Mouse (Mus musculus) layer of hippocampus, postnatal 14 days (tissue): Measurements from ENCODE around the gene Ear10. TPM values are rescaled to one million over a fixed set of nuclear protein-coding genes. Genes with fewer than 3 reads are reported as not detected.
"Not testable (repeated sequence)": the region's sequence is repeated elsewhere in the genome, so short reads cannot be mapped to it uniquely, and the experiment has no call there.

Source experiments
- DNase-seq, 2 experiments: peaks; one replicate each; pipeline ENCODE4 v3.0.0; 2021 to 2022; ENCODE audit warnings: low spot score in 2 of 2, mixed read lengths in 1 of 2
- long read RNA-seq, 2 experiments: library from polyadenylated mRNA; stranded (forward); transcript quantifications; one replicate each; pipeline ENCODE4 v2.0.0; 2021
- total RNA-seq, 2 experiments: library from RNA; stranded (reverse); gene quantifications; 2 replicates each; pipeline ENCODE4 v1.2.3; 2021

Gene Ear10
- not detected for total RNA-seq
- long read RNA-seq, experiment 1, result 0 reads
- long read RNA-seq, experiment 2, result 0 reads

- not testable (repeated sequence) for DNase-seq
These were observed at the start of gene Ear10 for GRCm38 (mm10) chr14:43923459-43923858. TSS of gene Ear10 (minus strand) at chr14:43923559.

DNA sequence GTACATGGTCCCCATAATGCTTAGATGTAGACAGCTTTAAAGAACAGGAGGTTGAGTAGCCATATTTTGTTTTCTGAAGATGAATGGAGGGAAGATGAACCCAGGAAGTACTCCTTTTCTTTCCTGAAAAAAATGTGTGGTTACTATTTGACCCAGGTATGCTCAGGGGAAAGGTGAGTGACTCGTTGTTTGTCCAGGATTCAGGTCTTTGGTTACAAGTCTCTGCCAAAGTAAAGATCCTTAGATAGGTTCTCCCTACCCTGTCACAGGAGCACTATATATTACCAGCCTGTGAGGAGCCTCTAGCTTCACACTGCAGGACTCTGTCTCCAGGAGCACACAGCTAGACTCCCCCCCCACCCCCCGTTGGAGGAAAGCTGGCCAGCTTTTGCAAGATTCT, 33.4 kb upstream of the Ear10 start, which contains the start of gene Ang5:
Gene Ang5, plus strand, starts transcription at position 301 of the 400 bp plus-strand sequence.
- not testable (repeated sequence) for DNase-seq

GRCm38 (mm10) chr14:43955074-43955473, 31.7 kb upstream of the Ear10 start:
- not testable (repeated sequence) for DNase-seq

DNA sequence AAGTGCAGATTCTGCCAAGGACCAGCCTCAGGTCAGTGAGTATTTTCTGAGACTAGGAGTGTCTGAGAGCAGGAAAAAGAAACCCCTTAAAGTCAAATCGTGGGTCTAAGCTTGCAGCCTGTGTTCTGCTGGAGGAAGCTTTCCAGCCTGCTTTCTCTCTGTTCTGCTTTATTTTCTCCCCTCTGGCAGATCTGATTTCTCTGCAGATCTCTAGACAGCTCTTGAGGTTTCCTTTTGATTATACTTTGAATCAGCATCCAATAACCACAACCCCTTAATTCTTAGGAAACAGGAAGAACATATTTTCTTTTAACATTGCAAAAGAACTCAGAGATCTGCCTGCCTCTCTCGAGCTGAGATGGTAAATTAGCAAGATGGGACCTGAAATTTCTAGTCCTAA, 30.0 kb upstream of the Ear10 start:
- not testable (repeated sequence) for DNase-seq

- DNase-seq, result not testable (repeated sequence)
These were observed 10.0 kb upstream of the Ear10 start for GRCm38 (mm10) chr14:43933399-43933798.

GRCm38 (mm10) chr14:43932991-43933390, 9.6 kb upstream of the Ear10 start:
- peak; percentile 8 to 13 for DNase-seq

DNA sequence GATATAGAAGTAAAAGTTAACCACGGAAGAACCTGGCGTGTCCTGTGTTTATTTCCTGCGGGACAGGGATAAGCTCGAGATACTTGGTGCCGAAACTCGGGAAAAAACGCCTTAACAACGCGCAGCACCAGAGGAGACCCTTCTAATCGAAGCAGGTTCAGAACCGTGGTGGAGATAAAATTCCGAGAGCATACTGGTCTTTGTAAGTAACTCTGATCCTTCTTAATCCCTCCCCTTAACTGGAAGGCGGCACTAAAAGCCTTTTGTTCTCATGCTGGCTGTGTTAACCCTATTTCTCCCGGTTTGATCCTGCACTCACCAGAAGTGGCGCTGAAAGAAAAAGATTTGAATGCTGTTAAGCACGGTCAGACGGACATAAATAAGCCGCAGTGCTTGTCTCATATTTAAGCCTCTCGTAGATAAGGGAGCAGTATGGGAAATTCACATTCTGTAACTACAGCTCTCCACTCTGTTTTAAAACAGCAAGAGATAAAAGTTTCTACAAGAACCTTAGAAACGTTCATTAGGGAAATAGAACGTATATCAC, 2.1 kb upstream of the Ear10 start:
- DNase-seq, result not testable (repeated sequence)

DNA sequence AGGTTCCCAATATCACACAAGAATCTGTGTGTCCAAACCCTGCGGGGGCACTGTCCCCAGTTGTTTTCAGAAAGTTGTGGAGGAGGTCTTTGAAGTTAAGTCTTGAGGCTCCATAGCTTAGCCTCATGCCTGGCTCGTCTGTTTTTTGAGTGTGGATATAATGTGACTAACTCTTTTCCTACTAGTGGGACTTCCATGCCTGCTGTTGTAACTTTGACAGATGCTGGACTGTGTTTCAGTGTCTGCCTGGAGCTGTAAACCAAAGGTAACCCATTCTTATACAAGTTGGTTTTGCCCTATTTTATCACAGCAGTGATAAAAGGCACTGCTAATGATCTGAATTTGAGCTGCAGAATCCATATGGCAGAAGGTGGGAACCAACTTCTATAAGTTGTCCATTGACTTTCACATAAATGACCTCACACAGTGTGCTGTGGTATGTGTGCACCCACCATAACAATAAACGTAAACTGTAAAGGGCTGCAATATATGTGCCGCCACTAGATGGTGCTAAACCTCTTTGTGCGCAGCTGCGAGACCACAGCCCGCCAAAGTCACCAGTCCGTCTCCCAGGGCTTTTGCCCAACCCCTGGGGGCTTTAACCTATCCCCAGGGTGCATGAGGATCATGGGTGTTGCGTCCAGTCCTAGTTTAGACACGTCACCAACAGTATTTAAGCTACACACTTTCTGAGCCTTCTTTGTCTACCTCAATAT, 1.5 kb upstream of the Ear10 start, which contains the start of gene Gm8113:
Gene Gm8113, plus strand, starts transcription at position 703 of the 716 bp plus-strand sequence.
- peak; percentile 37 to 43 for DNase-seq

GRCm38 (mm10) chr14:43918214-43918613, 5.1 kb downstream of the Ear10 start:
- not testable (repeated sequence) for DNase-seq

GRCm38 (mm10) chr14:43898577-43898976, 24.8 kb downstream of the Ear10 start:
- DNase-seq, result not testable (repeated sequence)

DNA sequence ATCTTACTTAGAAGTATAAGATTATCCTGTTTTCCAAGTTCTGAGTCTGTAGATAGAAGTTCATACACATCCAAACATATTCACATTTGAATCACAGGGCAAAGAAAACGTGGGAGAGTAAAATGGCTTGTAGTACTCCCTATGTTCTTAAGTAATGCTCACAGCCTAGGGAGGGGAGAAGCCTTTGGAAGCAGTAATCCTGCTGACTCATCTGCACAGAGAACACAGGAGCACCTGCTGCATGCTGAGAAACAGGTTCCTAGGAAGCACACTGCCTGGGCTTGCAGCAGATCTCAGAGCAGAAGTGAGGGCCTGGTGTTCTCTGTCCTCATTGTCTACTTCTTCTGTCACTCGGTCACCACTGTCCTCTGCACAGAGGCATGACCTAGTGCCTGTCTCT, 28.0 kb downstream of the Ear10 start:
- not testable (repeated sequence) for DNase-seq

GRCm38 (mm10) chr14:43891288-43891687, 32.1 kb downstream of the Ear10 start:
- not testable (repeated sequence) for DNase-seq

- not testable (repeated sequence) for DNase-seq
These were observed 37.1 kb downstream of the Ear10 start for GRCm38 (mm10) chr14:43886235-43886634.

DNA sequence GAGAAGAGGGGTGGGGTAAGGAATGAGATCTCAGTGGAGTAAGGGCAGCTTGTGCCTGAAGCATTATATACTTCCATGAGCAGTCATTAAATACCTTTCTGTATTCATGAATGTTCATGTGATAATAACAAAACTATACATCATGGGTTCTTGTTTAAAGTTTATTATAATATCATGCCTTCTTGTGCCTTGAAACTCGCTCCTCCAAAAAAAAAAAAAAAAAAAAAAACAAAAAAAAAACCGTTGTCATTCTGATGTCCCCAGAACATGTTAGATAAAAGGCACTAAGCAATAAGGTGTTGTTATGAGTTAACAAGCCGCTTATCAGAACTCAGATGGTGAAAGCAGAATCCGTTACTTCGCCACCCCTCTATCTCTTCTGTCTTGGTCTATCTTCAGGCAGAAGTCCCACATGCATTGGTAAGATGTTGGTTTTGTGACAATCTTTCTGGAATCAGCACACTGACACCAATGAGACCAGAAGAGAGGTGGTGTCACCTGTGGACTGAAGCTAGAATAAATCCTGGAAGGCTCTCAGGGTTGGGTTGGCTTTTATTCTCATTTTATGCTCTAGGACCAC, 43.3 kb downstream of the Ear10 start:
- DNase-seq, result not testable (repeated sequence)

DNA sequence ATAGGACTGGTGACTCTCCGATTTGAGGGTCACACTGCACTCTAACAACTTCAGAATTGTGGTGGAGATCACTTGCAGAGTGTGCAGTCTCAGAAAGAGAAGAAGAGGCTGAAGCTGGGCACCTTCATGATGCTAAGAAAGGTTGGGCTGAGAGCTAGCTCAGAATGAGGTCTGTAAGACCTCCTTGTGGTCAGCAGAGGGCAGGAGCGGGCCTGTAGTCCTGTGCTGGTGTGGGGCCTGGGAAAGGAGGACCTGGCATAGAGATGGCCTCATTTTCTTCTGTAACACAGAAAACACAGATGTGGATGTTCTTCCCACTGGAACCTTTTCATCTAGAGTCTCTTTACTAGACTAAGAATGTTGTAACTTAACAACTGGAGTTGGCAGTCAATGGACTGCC, 45.6 kb downstream of the Ear10 start:
- not testable (repeated sequence) for DNase-seq

- DNase-seq, result not testable (repeated sequence)
These were observed 47.9 kb downstream of the Ear10 start, which contains the start of gene Ear1 for GRCm38 (mm10) chr14:43875417-43875816. TSS of gene Ear1 (minus strand) at chr14:43875517.

- not testable (repeated sequence) for DNase-seq
These were observed 48.5 kb downstream of the Ear10 start for GRCm38 (mm10) chr14:43874862-43875261.

Other genes starting within 250 kb of the Ear10 start
- gene Gm8165, start 246.4 kb downstream of the Ear10 start, total RNA-seq, result not detected
- 1 to 10 TPM in 1 of 2 experiments, under 1 TPM in 1; 0.86 to 1.2 TPM for gene Gm7324, start 225.7 kb downstream of the Ear10 start, total RNA-seq
- not detected for gene Gm16506, start 196.1 kb downstream of the Ear10 start, total RNA-seq
- gene Gm6526, start 175.7 kb downstream of the Ear10 start, total RNA-seq, result not detected
- not detected for gene Gm8180, start 138.8 kb downstream of the Ear10 start, total RNA-seq
- not detected for gene Ear1, start 48.0 kb downstream of the Ear10 start, total RNA-seq
- gene Gm8113, start 1.8 kb upstream of the Ear10 start, total RNA-seq, result under 1 TPM in 1 of 2 experiments, not detected in 1; 0.29 TPM
- not detected for gene Ang5, start 33.5 kb upstream of the Ear10 start, total RNA-seq
- not detected for gene Ang6, start 78.7 kb upstream of the Ear10 start, total RNA-seq
- not detected for gene Ear2, start 179.1 kb upstream of the Ear10 start, total RNA-seq
- not detected for gene Gm3327, start 200.3 kb upstream of the Ear10 start, total RNA-seq